Mouse (Mus musculus): ENCODE measurements at regions not wholly inside any gene's neighbourhood (a gene's known extent, or its start where the extent isn't known, plus 50 kb on each side); places are given as distances from the start of the nearest gene placed in this dataset.

DNA sequence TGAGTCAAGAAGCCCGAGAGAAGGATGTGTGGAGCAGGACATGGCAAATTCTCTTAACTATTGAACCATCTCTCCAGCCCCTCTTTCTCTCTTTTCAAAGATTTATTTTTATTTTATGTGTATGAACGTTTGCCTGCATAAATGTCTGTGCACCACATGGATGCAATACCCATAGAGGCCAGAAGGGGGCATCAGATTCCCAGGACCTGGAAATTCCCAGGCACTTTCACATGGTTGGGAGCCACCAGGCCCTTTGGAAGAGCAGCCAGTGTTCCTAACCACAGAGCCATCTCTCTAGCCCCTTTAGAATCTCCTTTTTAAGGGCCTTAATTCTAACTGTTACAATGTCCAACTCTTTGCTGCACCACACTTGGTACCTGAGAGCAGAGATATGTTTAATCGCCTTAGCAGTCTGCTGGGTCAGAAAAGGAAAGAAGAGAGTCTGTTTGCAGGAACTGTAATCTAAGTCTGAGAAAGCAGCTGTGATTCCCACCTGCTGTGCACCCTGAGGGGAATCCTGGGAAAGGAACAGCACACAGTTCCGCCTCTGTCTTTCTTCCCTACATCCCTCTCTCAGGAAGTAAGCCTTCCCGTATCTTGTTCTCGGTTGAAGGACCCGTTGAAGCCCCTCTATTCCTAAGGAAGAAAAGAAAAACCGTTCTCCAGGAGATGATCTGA lies 186.8 kb downstream of the Katnal1 start:
- no peak for DNase-seq (ENCODE audit: low read depth, low spot score)

DNA sequence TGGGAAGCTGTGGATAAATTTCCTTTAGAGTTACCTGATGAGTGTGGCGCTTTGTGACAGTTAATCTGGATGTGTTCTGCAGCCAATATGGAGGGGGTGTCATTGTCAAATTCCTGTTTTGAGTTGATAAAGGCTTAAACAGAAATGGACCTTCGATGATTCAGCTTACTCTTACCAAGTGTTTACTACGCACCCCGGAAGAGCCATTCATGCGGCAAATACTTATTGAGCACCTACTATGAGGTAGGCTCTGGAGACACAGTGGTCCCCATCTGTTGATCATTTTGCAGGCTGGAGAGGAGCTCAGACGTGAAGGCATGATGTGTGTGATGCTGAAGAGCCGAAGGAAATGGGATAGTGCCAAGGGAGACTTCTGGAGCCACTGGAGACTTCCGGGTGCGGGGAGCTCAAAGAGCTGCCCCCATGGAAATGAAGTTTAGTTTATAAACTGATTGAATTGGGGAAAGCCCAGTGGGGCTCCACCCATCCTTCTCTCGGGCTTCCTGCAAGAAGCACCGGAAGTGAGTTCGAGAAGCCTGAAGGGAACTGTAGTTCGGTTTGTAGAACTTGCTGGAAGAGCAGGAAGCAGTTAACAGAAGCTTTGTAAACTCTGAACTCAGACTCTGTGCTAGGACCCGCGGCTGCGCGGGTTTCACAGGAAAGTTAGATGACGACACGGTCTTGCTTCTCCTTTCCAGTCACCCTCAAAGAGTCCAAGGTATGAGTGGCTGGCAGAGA lies 187.7 kb downstream of the Katnal1 start:
- no peak for DNase-seq (ENCODE audit: low read depth, low spot score)

DNA sequence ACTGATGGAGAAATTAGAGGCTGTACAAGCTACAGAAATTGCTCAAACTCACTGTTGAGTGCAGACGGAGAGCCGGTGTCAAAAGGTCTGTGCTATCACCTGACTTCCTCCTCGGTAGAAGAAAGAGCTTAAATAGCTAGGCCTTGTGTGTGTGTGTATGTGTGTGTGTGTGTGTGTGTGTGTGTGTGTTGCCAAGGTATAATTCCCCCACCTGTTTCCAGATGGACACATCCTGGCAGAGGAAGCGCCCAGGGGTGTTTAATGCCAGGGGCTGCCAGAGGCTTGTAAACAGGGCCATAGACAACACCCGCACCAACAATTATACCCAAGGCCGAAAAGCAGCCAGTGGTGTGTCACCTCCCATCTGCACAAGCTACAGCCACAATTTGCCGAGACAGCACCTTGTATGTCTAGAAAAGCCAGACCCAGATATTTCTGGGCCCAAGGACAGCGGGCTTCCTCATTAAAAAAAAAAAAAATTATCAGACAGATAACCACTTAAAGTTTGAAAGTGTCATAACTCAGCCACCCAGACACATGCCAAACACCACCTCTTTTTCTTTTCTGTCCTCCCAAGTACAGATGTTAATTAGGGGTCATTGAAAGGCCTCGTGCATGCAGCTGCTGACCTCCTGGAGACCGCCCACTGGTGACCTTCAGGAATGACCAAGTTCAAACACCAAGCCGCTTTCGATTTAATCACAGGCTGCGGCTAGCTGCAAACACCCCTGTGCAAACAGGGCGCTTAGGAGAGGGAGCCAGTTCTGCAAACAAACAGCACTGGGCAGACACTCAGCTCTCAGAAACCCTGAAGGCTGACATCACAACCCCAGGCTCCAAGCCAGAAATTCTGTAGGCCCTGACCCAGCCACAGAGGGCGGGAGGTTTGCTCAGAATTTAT lies 188.0 kb upstream of the Ubl3 start:
- peak; percentile 62 for DNase-seq (ENCODE audit: low read depth, low spot score)

DNA sequence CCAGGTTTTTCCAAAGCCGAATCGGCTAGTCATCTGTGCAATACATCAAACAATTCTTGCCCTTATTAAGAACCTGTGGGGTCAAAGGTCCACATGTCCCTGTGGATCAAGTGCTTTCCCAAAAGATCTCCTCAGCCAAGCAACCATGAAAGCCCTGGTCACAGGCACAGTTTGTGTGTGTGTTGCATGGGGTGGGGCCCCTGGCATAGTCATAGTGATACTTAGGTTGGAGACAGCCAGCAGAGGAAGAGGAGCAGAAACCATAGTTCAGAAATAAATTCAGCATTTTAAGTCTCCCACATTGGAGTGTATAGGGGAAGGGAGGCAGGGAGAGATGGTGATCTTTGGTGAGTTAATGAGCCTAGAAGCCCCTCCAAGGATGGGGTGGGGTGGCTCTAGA lies 187.1 kb upstream of the Ubl3 start:
- DNase-seq (ENCODE audit: low read depth, low spot score) = no peak

DNA sequence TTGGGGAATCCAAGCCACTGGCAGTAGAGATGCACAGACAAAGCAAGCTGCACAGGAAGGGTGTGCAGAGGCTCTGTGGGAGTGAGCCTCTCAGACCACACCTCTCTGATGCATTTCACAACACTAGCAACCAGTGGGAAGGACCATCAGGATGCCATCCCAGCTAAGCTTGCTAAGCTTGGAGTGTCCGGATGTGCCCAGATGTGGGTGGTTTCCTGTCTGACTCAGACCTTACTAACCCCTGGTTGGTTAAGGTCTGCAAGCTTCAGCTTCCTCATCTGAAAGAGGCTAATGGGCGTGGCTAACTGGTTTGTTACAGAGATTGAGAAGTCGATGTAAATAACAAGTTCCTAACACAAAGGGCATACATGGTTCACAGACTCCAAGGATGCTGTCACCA lies 186.6 kb upstream of the Ubl3 start:
- DNase-seq (ENCODE audit: low read depth, low spot score) = peak; percentile 91

DNA sequence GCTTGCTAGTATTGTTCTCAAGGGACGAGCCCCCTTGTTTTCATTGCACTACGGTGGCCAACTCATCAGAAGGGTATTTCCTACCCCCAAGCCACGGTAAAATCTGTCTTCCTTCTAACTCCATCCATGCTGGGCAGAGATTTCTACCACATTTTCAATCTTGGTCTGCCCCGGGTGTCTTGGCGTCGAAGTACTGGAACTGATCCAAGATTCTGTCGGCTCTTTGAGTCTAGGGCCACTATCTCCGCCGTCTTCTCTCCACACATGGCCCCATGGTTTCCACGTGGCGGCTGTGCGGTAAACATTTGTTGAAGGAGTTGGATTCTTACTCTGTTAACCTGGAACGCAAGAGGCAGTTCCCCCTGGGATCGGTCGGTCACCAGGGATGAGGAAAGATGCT lies 177.0 kb upstream of the Ubl3 start:
- no peak for DNase-seq (ENCODE audit: low read depth, low spot score)

DNA sequence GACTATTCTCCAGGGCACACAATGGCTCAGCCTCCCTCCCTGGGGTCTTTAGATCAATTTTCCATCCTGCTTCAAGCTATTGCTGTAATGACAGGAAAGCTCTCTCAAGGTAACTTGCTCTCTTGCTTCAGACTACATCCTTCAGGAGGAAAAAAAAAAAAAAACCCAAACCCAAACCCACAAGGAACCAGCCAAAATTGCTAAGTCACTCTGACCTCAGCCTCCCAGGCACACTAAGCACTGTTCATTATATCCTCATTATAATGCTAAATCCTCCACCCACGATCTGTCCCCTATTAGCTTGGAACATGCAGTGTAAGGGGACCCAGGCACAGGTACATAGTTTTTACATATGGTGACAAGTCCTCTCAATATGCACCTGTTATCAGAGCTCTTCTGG lies 175.9 kb upstream of the Ubl3 start:
- DNase-seq (ENCODE audit: low read depth, low spot score) = no peak

DNA sequence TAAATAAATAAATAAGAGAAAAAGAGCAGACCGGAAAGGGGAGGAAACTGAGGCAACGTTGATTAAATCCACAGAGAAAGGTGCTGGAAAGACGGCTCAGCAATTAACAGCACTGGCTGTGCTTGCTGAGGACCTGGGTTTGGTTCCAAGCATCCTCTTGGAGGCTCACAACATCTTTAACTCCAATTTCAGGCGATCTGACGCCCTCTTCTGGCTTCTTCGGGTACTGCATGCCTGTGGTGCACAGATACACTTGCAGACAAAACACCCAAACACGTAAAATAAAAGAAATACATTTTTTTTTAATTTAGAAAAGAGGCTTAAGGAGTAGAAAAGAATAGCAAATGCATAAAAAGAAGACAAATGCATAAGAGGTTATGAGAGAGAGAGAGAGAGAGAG lies 173.9 kb upstream of the Ubl3 start:
- no peak for DNase-seq (ENCODE audit: low read depth, low spot score)

DNA sequence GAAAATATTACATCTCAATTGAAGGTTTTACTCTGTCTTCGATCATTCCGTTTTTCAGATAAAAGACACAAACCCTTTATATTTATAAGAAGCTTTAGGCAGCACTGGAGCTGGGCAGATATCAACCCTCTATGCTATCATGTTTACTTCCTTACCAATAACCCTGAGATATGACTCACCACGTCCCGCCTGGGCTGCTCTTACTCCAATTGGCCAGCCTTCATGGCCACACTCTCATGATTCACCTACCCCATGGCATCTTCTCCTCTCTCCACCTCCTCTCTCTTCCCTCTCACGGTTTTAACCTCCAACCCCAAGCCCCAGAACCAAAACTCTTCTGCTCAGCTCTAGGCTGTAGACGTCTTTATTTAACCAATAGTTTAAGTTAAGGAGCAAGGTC lies 171.9 kb upstream of the Ubl3 start:
- peak; percentile 74 for DNase-seq (ENCODE audit: low read depth, low spot score)

DNA sequence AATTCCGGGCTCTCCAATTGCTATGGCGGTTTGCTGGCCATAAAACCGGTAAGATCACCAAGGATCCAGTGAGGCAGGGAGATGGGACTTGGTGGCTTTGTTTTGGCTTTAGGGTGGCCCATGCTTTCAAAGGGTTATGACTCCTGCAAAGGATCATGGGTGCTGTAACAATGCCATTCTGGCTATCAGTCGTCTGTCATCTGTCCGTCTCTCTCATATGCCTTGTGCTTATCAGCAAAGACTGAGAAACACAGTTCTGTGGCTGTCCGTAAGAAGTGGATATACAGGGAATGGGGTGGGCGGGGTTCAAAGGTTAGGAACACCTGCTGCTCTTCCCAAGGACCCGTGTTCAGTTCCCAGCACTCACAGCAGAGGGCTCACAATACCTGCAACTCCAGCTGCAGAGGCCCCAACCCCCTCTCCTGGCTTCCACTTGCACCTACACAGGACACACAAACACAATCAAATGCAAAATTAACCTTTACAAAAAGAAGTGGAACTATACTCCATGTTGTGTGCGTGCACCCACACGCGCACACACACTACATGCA lies 171.2 kb upstream of the Ubl3 start:
- no peak for DNase-seq (ENCODE audit: low read depth, low spot score)

DNA sequence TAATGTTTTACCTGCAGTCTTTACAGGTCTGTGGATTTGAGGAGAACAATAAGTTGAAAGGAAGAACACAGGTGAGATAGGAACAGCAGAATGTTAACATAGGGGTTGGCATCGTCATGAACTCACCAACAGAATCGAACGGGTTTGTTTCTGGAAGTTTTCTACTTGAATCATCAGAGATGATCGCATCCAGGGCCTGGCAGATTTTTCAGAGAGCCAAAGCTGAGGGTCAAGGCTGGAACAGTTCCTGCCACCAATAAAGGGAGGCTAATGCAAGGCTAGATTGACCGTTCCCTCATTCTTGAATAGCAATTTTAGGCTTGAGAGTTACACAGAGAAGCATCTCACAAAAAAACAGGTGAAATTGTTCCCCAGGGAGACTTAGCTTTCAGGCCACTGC lies 168.0 kb upstream of the Ubl3 start:
- no peak for DNase-seq (ENCODE audit: low read depth, low spot score)

DNA sequence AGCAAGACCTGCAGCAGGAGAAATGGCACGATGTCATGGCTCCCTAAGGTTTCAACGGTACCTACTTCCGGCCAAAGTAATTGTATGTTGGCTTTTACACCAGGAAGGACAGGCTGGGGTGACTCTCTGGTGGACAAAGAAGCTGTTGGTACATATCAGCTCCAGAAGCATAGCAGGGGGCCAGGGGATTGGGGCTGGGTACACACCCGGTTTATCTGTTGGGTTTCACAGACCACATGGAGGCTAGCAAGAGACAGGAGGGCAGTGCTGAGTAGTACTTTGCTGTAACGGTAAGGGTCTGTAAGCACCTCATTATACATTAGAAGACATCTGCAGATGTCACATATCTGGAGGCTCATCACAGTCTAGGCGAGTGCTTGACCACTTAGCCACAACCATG lies 164.0 kb upstream of the Ubl3 start:
- no peak for DNase-seq (ENCODE audit: low read depth, low spot score)

DNA sequence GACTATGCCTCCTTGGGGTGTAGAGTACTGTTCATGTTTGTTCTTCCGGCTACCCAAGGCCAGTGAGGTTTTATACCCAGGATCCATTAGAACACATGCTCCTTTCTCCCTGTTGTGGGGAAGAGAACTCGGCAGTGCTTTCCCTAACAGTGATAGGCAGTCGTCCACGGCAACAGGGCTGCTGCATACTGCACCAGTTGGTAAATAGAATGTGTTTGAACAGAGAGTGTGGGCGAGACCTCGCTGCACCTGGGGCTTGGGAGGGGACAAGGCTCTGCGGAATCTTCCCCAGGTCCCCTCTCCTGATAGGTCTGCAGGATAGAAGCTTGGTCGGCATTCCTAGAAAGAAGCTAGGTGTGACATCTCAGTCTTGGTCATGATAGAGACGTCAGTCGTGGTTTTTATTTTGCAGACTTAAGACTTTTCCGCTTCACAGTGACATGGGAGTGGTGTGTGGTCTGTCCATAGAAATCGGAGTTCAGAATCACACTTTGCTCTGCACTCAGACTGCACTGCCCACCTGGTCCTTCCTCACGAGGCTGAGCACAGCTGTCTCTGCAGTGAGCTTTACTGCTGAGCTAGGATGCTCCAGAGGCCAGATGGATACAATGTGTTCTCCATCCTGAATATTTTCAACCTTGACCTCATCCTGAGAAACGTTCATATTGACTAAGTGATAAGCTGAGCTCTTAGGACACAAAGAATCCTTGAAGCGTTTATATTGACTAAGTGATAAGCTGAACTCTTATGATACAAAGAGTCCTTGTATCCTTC lies 162.8 kb upstream of the Ubl3 start:
- DNase-seq (ENCODE audit: low read depth, low spot score) = no peak

DNA sequence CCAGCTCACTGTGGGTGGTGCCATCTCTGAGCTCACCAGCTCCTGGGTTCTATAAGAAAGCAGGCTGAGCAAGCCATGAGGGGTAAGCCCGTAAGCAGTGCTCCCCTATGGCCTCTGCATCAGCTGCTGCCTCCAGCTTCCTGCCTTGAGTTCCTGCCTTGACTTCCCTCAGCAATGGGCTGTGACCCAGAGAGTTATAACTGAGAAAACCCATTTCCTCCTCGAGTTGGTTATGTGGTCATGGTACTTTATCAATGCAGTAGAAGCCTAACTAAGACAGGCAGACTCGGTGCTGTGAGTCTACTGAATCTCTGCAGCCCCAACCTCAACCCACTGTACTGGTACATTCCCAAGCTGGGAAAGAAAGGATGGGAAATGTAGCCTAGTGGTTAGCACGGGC lies 162.2 kb upstream of the Ubl3 start:
- no peak for DNase-seq (ENCODE audit: low read depth, low spot score)

DNA sequence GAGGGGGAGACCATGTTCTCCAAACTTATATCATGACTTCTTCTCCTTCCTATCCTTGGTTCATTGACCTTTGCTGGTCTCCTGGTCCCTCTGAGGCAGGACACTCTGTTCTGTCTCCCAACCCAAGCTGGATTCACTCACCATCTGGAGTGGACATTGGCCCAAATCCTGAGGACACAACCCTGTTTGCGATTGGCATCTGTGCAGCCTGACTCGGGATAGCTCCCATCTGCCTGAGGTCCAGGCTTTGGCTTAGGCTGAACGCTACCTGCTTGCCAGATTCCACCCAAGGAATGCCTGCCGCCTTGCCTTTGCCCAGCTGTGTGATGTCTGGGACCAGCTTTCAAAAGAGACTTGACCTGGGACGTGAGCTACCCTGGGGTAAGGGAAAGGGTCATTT lies 161.2 kb upstream of the Ubl3 start:
- no peak for DNase-seq (ENCODE audit: low read depth, low spot score)

DNA sequence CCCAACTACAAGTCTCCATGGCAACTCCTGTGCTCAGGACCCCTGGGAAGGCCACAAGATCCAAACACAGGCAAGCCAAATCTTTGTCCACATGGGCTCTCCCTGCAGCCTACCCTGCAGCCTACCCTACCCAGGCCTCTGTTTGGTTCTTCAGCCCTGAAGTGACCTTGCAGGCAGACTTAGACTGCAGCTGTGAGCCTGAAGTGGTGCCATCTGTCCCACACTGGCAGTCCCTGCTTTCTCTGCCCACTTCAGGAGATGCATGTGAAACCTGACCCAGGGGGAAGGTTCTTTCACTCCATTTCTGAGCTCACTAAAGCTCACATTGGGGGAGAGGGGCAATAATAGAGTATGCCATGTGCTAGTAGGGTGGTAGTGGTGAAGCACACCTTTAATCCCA lies 160.4 kb upstream of the Ubl3 start:
- DNase-seq (ENCODE audit: low read depth, low spot score) = no peak

DNA sequence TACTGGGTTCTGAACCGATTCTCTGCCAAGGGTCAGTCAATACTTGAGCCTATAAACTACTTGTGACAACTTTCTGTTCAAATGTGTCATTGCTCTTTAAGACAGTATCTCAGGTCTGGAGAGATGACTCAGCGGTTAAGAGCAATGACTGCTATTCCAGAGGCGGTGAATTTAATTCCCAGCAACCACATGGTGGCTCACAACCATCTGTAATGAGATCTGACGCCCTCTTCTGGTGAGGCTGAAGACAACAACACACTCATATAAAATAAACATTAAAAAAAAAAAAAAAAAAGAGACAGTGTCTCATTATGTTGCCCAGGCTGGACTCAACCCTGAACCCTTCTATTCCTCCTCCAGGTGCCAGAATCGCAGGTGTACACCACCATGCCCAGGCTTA lies 159.0 kb upstream of the Ubl3 start:
- DNase-seq (ENCODE audit: low read depth, low spot score) = peak; percentile 47

DNA sequence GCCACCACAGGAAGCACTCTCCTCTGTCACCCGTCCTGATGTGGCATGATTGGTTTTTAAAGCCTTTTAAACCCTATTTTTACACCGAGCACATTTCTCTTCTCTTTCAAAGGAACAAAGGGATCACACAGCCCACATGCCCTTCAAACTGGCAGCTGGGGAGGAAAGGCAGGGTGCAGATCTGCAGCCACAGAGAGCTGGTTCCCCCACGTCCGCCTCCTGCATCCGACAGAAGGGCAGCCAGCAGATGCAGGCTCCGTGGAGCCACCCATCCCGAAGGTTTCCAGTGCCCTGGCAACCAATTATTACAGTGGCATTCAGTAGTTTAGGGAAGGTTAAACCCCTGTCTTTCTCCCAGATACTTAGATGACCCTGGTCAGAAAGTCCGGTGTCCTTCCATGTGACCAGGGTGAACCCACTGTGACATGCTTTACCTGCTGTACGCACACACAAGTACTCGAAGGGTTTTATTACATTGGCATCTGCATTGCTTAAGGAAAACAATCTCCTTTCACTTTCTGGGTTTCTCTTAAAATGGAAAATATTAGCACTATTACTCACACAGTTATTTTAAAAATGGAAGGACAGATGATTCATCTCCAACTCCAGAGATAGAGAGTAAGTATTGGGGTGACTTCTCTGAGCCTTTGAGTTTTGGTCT lies 156.7 kb upstream of the Ubl3 start:
- DNase-seq (ENCODE audit: low read depth, low spot score) = peak; percentile 50

DNA sequence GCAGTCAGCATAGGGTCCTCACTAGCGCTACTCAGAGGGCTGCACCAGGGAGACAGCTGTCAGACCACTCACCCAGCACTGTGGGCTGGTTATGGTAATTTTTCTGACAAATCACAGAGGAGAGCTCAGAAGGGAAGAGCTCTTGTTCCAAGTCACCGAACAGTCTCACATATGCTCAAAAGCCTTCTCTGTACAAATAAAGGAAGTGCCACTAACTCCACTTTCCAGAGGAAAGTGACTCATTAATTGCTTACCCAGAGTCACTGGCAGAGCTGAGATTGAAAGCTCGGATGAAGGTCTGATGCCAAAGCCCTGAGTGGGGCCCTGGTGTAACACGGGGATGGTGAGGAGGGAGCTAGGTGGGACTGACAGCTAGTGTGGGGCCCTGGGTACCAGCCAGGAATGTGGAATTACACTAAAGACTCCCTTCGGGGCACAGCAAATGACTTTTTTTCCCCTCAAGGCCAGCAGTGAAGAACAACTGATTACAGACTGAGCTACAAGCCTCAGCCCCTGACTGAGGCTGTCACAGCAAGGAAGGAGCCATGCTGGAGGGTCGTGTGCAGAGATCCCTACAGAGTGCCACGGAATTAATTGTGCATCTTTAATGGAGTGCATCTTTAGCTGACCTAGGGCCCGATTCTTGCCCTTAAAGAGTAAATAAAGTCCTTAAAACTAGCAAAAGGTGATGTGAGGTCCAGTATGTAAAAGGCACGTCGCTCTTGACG lies 155.6 kb upstream of the Ubl3 start:
- DNase-seq (ENCODE audit: low read depth, low spot score) = peak; percentile 76

DNA sequence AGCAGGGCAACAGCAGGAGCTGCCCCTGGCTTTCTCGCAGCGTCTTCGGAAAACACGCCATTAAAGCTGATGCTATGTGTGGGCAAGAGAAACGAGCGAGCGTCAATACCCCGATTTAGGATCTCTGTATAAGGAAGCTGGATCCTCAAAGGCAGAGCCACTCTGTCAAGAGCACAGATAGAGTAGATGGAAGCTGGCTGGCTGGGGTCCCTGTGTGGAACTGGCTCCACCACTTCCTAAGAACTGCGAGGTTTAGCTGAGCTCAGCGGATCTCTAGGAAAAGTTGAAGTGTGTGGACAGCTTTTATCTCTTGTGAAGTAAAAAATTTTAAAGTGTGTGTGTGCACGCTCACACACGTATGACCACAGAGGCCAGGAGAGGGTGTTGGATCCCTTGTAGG lies 154.7 kb upstream of the Ubl3 start:
- DNase-seq (ENCODE audit: low read depth, low spot score) = no peak
